22 mouse cellular contexts compared by ENCODE assay signal in the genomic region with DNA sequence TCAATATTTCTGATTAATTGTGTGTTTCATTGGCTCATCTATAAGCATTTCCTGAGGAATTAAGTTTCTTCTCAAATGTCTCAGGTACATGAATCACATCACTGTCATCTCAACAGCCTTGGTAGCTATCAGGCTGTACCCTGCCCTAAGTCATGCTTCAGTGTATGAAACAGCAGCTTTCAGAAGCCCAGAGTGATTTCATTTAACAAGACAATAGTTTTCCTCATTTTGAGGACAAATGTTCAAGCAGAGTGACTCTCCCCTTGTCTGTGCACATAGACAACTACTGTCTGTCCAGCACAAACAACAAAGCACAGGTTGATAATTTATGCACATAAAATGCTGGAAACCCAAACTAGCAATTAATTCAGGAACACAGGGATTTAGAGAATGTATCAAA.
DNase-seq lines count a peak whose midpoint lies in the region; ATAC-seq lines count a peak whose summit lies in the region.
"Had no signal": no experiment of that assay in that cellular context is flagged by ENCODE, and none has a peak within 500 bp of the region (broad histone marks: within the 10 kb centered on the region; RNA-seq: fewer than 3 reads in every experiment).

No protein-coding gene starts in this region.

- 0 out of 2 replicates have a peak, but pooled peaks have one; percentile 29 for ATAC-seq in forebrain, embryonic 11.5 days (replicated peaks; ENCODE audit: low FRiP score)
- ATAC-seq in forebrain, embryonic 15.5 days (replicated peaks): no peak
- peak; percentile 64 for ATAC-seq in frontal cortex, adult (ENCODE audit: low TSS enrichment)
- ATAC-seq in kidney, embryonic 16.5 days (ENCODE audit: low FRiP score, low TSS enrichment): no peak
- ATAC-seq: activated CD4-positive, CD25-positive, alpha-beta regulatory T cell, adult 4 months; CD4-positive, CD25-positive, alpha-beta regulatory T cell, adult 4 months; Patski had no signal

- H3K4me1 ChIP-seq in forebrain, embryonic 11.5 days (replicated peaks; ENCODE audit: control insufficient read depth, insufficient read depth, low read length): no peaks in the 10 kb centered on the region
- H3K4me1 ChIP-seq in forebrain, embryonic 15.5 days: no peaks in the 10 kb centered on the region
- no peaks in the 10 kb centered on the region for H3K4me1 ChIP-seq in kidney, embryonic 16.5 days (ENCODE audit: insufficient read depth, low read length)

- no peak overlapping the region for H3K4me3 ChIP-seq in forebrain, embryonic 11.5 days (ENCODE audit: low read depth, low read length)
- no peak overlapping the region for H3K4me3 ChIP-seq in forebrain, embryonic 15.5 days
- no peak overlapping the region for H3K4me3 ChIP-seq in kidney, embryonic 16.5 days (ENCODE audit: low read length)

- H3K4me2 ChIP-seq in forebrain, embryonic 11.5 days (ENCODE audit: low read depth, low read length, severe bottlenecking): no peak overlapping the region
- H3K4me2 ChIP-seq in forebrain, embryonic 15.5 days (replicated peaks): no peak overlapping the region
- H3K4me2 ChIP-seq in kidney, embryonic 16.5 days (replicated peaks; ENCODE audit: low read depth, low read length): no peak overlapping the region

- H3K9me3 ChIP-seq in forebrain, embryonic 11.5 days (ENCODE audit: control insufficient read depth, low read length): peaks cover 3% of the 10 kb centered on the region; the same call in 1 of the 2 replicates
- 0 out of 2 replicates have a peak, but pooled peaks cover 6% of the 10 kb centered on the region for H3K9me3 ChIP-seq in forebrain, embryonic 15.5 days
- H3K9me3 ChIP-seq in kidney, embryonic 16.5 days (ENCODE audit: low read length): peaks cover 18% of the 10 kb centered on the region

- no peaks in the 10 kb centered on the region for H3K36me3 ChIP-seq in forebrain, embryonic 11.5 days (ENCODE audit: control insufficient read depth, insufficient read depth, low read length)
- no peaks in the 10 kb centered on the region for H3K36me3 ChIP-seq in forebrain, embryonic 15.5 days
- H3K36me3 ChIP-seq in kidney, embryonic 16.5 days (ENCODE audit: insufficient read depth, low read length): no peaks in the 10 kb centered on the region
- H3K36me3 ChIP-seq: G1E had no signal

- H3K27me3 ChIP-seq in forebrain, embryonic 11.5 days (ENCODE audit: control insufficient read depth, insufficient read depth, low read length): no peaks in the 10 kb centered on the region
- H3K27me3 ChIP-seq in forebrain, embryonic 15.5 days: no peaks in the 10 kb centered on the region
- no peaks in the 10 kb centered on the region for H3K27me3 ChIP-seq in kidney, embryonic 16.5 days (ENCODE audit: insufficient read depth, low read length)
- H3K27me3 ChIP-seq: CH12.LX, Patski had no signal

- no peak overlapping the region for H3K27ac ChIP-seq in forebrain, embryonic 11.5 days (ENCODE audit: low read depth, low read length)
- no peak overlapping the region for H3K27ac ChIP-seq in forebrain, embryonic 15.5 days (replicated peaks)
- H3K27ac ChIP-seq in kidney, embryonic 16.5 days (ENCODE audit: low read length): no peak overlapping the region

- DNase-seq in forebrain, embryonic 11.5 days (ENCODE audit: low spot score): no peak
- DNase-seq in frontal cortex, adult 2 months (ENCODE audit: extremely low spot score in 1 of 2, low spot score in 1 of 2): no peak
- peak; percentile 56 for DNase-seq in brain, adult 2 months (ENCODE audit: low read depth, low spot score)
- DNase-seq: adrenal gland, adult 2 months; adrenal gland, adult 8-10 months; adrenal gland, postnatal 10 days; adrenal gland, postnatal 14 days; adrenal gland, postnatal 25 days; adrenal gland, postnatal 36 days; B cell, adult 2 months; cerebellum, adult 11 months; cerebellum, adult 11-12 months; cerebellum, adult 18-20 months; cerebellum, adult 2 months had no signal

- no peak overlapping the region for H3K9ac ChIP-seq in forebrain, embryonic 11.5 days (ENCODE audit: low read length)
- no peak overlapping the region for H3K9ac ChIP-seq in forebrain, embryonic 15.5 days (replicated peaks)
- H3K9ac ChIP-seq in kidney, embryonic 16.5 days (replicated peaks; ENCODE audit: low read length): no peak overlapping the region

Comparison
In these comparisons a context has a peak if more than half of its experiments do, and no peak if none do; other contexts are left out.
1. ATAC-seq: peak in forebrain, embryonic 11.5 days (single experiment) and frontal cortex, adult (single experiment); none in forebrain, embryonic 15.5 days (single experiment) and kidney, embryonic 16.5 days (single experiment).